Mouse (Mus musculus) small intestine, adult 2 months (tissue): Measurements from ENCODE around the gene Dph1.
"Not testable (repeated sequence)": the region's sequence is repeated elsewhere in the genome, so short reads cannot be mapped to it uniquely, and the experiment has no call there.

Experiments
- CTCF ChIP-seq: fragments of 200-500 bp; IDR thresholded peaks from 2 replicates; pipeline ENCODE4 v1.5.1; 2012; ENCODE audit warnings: low read depth, mild to moderate bottlenecking, control low read depth, inconsistent platforms, low read length, moderate library complexity, mixed read lengths; ENCODE audit not compliant: insufficient replicate concordance, insufficient read length; ENCODE audit errors: extremely low read depth
- POLR2A ChIP-seq: fragments of 200-500 bp; IDR thresholded peaks from 2 replicates; pipeline ENCODE4 v1.6.1; 2012; ENCODE audit warnings: low read depth, mild to moderate bottlenecking, control low read depth, inconsistent platforms, low read length, moderate library complexity

- TF ChIP-seq CTCF, POLR2A: not testable (repeated sequence)
Observed at GRCm38 (mm10) chr11:75174574-75174973, 16.5 kb downstream of the Dph1 start.
